Mouse (Mus musculus) kidney, adult 2 months (tissue): ENCODE data around the gene Hdlbp.

Experiments used
- CTCF ChIP-seq: fragments of 200-500 bp; conservative IDR thresholded peaks from 2 replicates; pipeline ENCODE4 v1.5.1; 2011; ENCODE audit warnings: low read depth, mild to moderate bottlenecking, control low read depth, low read length, moderate library complexity, mixed read lengths; ENCODE audit not compliant: insufficient read depth, insufficient read length
- POLR2A ChIP-seq: fragments of 200-500 bp; IDR thresholded peaks from one replicate; pipeline ENCODE4 v1.6.1; 2011; ENCODE audit warnings: low read depth, low read length, control low read depth

GRCm38 (mm10) chr1:93377307-93377706 lies 101.3 kb downstream of the Hdlbp start:
- no peak for TF ChIP-seq CTCF
- no peak for TF ChIP-seq POLR2A
